Mouse (Mus musculus): ENCODE measurements around the gene Snx1.

GRCm38 (mm10) chr9:66146141-66146540 lies 19.8 kb upstream of the Snx1 start:
- TF ChIP-seq CTCF (conservative IDR thresholded peaks at IDR 0.05; ENCODE audit: insufficient read depth, insufficient read length, low read depth, low read length) = no peak; the same call in 1 of the 2 replicates
- TF ChIP-seq POLR2A (IDR thresholded peaks at IDR 0.05; ENCODE audit: low read depth, low read length) = no peak

Measured in kidney, adult 2 months (tissue).